Mouse (Mus musculus) midbrain, embryonic 15.5 days (tissue): ENCODE measurements around the gene Mrpl9. TPM values are rescaled to one million over a fixed set of nuclear protein-coding genes. Genes with fewer than 3 reads are reported as not detected.

Experiments used
- ATAC-seq: fragments of 200-750 bp; cut with Nextera tagmentation; replicated peaks from 2 replicates; pipeline ENCODE4 v1.8.0; 2017; ENCODE audit warnings: moderate TSS enrichment
- H3K27ac ChIP-seq: fragments of 300-500 bp; sonication (generic); 2 replicates; pipeline ENCODE4 v1.5.1; 2015; ENCODE audit warnings: mild to moderate bottlenecking, inconsistent platforms
- H3K27me3 ChIP-seq: fragments of 300-500 bp; sonication (generic); replicated peaks from 2 replicates; pipeline ENCODE4 v1.6.1; 2015; ENCODE audit warnings: inconsistent platforms
- H3K36me3 ChIP-seq: fragments of 300-500 bp; sonication (generic); replicated peaks from 2 replicates; pipeline ENCODE4 v1.6.1; 2015; ENCODE audit warnings: inconsistent platforms
- H3K4me1 ChIP-seq: fragments of 300-500 bp; sonication (generic); 2 replicates; pipeline ENCODE4 v1.6.1; 2015; ENCODE audit warnings: inconsistent platforms
- H3K4me2 ChIP-seq: fragments of 300-500 bp; sonication (generic); 2 replicates; pipeline ENCODE4 v1.6.1; 2015; ENCODE audit warnings: inconsistent platforms, mild to moderate bottlenecking, moderate library complexity
- H3K4me3 ChIP-seq: fragments of 300-500 bp; sonication (generic); 2 replicates; pipeline ENCODE4 v1.5.1; 2015; ENCODE audit warnings: mild to moderate bottlenecking, inconsistent platforms
- H3K9ac ChIP-seq: fragments of 300-500 bp; sonication (generic); 2 replicates; pipeline ENCODE4 v1.6.1; 2015; ENCODE audit warnings: mild to moderate bottlenecking, inconsistent platforms
- H3K9me3 ChIP-seq: fragments of 300-500 bp; sonication (generic); 2 replicates; pipeline ENCODE4 v1.6.1; 2016; ENCODE audit warnings: inconsistent platforms
- WGBS: fragments of 180-500 bp; shearing (Covaris S2); methylation state at CpG from one replicate; pipeline ENCODE4 v1.1.7; 2015; ENCODE audit warnings: mixed read lengths; 5-methylcytosine and 5-hydroxymethylcytosine counted together
- polyA plus RNA-seq: library from polyadenylated mRNA; unstranded; fragments of >200 nt; fragmentation: Nextera tagmentation; extraction: Ambion mirVana; gene quantifications from 2 replicates; pipeline ENCODE4 v1.2.1, GENCODE M21; 2015

Gene Mrpl9
- polyA plus RNA-seq, 1 experiment from 2014 or later, result 57.8 TPM

- H3K27ac ChIP-seq, result no peak overlapping the region
- ATAC-seq, result no peak
- no peaks in the 10 kb centered on the region for H3K9me3 ChIP-seq
- peaks cover 17% of the 10 kb centered on the region; the same call in 1 of the 2 replicates for H3K36me3 ChIP-seq
- no peak overlapping the region for H3K4me3 ChIP-seq
- no peak overlapping the region for H3K4me2 ChIP-seq
- no peaks in the 10 kb centered on the region for H3K27me3 ChIP-seq
- no peaks in the 10 kb centered on the region for H3K4me1 ChIP-seq
- WGBS, result 83% methylated on average over 2 of the region's 2 CpGs
- H3K9ac ChIP-seq, result no peak overlapping the region
Measured at GRCm38 (mm10) chr3:94430980-94431379, 12.1 kb upstream of the Mrpl9 start.

GRCm38 (mm10) chr3:94434305-94434704 is 8.8 kb upstream of the Mrpl9 start:
- no peaks in the 10 kb centered on the region for H3K4me1 ChIP-seq
- peaks cover 4% of the 10 kb centered on the region; the same call in 1 of the 2 replicates for H3K36me3 ChIP-seq
- no peak for ATAC-seq
- no peaks in the 10 kb centered on the region for H3K27me3 ChIP-seq
- H3K4me2 ChIP-seq, result no peak overlapping the region
- no peak overlapping the region for H3K27ac ChIP-seq
- 95% methylated on average over 2 of the region's 2 CpGs for WGBS
- H3K9me3 ChIP-seq, result no peaks in the 10 kb centered on the region
- no peak overlapping the region for H3K4me3 ChIP-seq
- no peak overlapping the region for H3K9ac ChIP-seq

DNA sequence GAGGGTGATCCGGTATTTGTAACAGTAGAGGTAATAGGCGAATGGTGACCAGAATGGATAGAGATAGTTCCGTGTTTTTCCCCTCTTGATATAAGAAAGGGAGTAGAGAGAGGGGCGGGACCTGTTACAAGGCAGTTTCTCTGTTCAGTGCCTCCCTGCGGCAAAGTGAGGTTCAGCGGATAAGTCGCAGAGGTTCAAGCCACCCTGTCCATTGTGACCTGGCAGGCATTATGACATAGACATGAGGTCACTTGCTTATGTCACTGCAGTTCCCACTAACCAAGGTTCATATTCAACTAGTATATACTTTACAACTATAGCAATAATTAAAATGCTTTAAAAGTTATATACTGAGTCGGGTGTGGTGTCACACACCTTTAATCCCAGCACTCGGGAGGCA is 6.7 kb upstream of the Mrpl9 start:
- Histone ChIP-seq H3K4me1 (no peaks in the 10 kb centered on the region), H3K27me3 (no peaks in the 10 kb centered on the region), H3K4me3 (no peak overlapping the region), H3K27ac (no peak overlapping the region), H3K9me3 (no peaks in the 10 kb centered on the region), H3K4me2 (no peak overlapping the region), H3K9ac (no peak overlapping the region), H3K36me3 (no peaks in the 10 kb centered on the region)
- no peak for ATAC-seq
- WGBS, result 84% methylated on average over 9 of the region's 9 CpGs

DNA sequence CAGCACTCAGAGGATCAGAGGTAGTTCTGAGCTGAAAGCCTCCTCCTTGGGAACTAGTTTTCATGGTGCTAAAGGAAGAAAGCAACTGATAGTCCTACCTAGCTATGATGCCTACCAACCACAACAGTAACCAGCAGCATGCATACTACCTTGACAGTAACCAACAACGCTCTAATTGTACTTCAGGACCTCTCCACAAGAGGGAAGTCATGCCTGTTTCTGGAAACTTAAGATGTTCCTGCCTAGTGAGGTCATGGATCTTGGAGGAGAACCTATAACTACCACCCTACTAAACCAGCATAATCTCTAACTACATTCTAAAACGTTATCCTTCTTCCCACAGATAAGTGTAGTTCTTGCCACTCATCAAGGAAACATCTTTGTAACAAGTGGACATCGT is 1.9 kb upstream of the Mrpl9 start:
- H3K36me3 ChIP-seq, result peaks cover 4% of the 10 kb centered on the region; the same call in 1 of the 2 replicates
- 42% methylated on average over 3 of the region's 3 CpGs for WGBS
- no peak overlapping the region for H3K4me2 ChIP-seq
- peaks cover 18% of the 10 kb centered on the region for H3K4me1 ChIP-seq
- no peak overlapping the region for H3K27ac ChIP-seq
- H3K4me3 ChIP-seq, result no peak overlapping the region
- H3K9me3 ChIP-seq, result no peaks in the 10 kb centered on the region
- ATAC-seq, result no peak
- no peaks in the 10 kb centered on the region for H3K27me3 ChIP-seq
- no peak overlapping the region for H3K9ac ChIP-seq

GRCm38 (mm10) chr3:94443597-94443964 is 463 bp downstream of the Mrpl9 start, which contains the start of gene Oaz3:
Oaz3 (minus strand) TSS chr3:94443915.
- WGBS, result 0% methylated on average over 24 of the region's 24 CpGs
- ATAC-seq, result peak; percentile 70
- Histone ChIP-seq H3K9me3 (no peaks in the 10 kb centered on the region), H3K36me3 (peaks cover 26% of the 10 kb centered on the region), H3K4me2 (peak within 1 kb of the TSS; percentile 85), H3K4me3 (peak within 1 kb of the TSS; percentile 87), H3K27ac (peak within 1 kb of the TSS; percentile 84), H3K9ac (peak within 1 kb of the TSS; percentile 92), H3K4me1 (peaks cover 18% of the 10 kb centered on the region), H3K27me3 (no peaks in the 10 kb centered on the region)

DNA sequence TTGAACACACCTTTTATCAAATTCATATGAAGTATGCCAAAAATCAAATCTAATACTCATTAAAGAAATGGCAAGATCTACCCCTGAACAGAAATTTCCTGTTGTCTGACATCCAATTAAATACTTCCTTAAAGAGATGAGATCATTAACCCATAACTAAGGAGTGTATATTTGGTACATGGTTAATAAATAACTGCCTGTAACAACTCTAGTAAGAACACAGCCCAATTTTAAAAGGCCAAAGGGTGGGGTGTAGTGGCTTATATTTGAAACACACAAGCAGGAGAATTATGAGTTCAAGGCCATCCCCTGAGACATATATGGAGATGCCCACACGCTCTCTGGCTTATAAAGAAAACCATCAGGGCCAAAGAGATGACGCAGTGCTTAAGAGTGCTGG is 6.3 kb downstream of the Mrpl9 start:
- Histone ChIP-seq H3K36me3 (peaks cover 28% of the 10 kb centered on the region), H3K4me3 (no peak overlapping the region), H3K9ac (no peak overlapping the region), H3K9me3 (no peaks in the 10 kb centered on the region), H3K4me2 (no peak overlapping the region), H3K4me1 (peaks cover 6% of the 10 kb centered on the region), H3K27me3 (no peaks in the 10 kb centered on the region), H3K27ac (no peak overlapping the region)
- no peak for ATAC-seq
- 94% methylated on average over 2 of the region's 2 CpGs for WGBS

DNA sequence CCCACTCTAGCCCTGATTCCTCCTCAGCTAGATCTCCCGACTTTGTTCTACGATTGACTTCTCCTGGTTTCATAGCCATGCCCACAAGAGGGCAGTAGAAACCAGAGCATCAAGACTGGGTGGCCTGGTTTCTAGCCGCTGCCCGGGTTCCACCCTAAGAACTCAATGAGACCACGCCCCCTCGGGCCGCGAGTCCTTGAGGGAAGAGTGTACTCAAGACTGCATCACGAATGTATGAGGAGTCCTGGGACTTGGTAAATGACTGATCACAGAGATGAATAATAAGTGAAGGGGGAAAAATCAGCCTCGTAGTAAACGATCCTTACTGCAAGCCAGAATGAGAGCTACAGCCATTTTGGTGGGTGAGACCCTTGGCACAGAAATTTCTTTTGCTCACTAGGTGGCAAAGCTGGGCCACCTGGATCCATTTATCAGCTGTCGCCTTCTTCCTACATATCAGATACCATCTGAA is 13.4 kb downstream of the Mrpl9 start:
- peak overlapping the region; percentile 60 for H3K27ac ChIP-seq
- peak overlapping the region; percentile 43 for H3K4me2 ChIP-seq
- no peaks in the 10 kb centered on the region for H3K36me3 ChIP-seq
- no peaks in the 10 kb centered on the region for H3K27me3 ChIP-seq
- peak overlapping the region; percentile 41 for H3K4me3 ChIP-seq
- H3K9ac ChIP-seq, result peak overlapping the region; percentile 29; the same call in 1 of the 2 replicates
- H3K9me3 ChIP-seq, result no peaks in the 10 kb centered on the region
- peaks cover 5% of the 10 kb centered on the region; the same call in 1 of the 2 replicates for H3K4me1 ChIP-seq
- peak; percentile 93 for ATAC-seq
- WGBS, result under 1% methylated on average over 12 of the region's 12 CpGs

- Histone ChIP-seq H3K4me3 (no peak overlapping the region), H3K9ac (no peak overlapping the region; the same call in 1 of the 2 replicates), H3K4me1 (peaks cover 5% of the 10 kb centered on the region; the same call in 1 of the 2 replicates), H3K27ac (peak overlapping the region; percentile 60), H3K4me2 (peak overlapping the region; percentile 43), H3K36me3 (no peaks in the 10 kb centered on the region), H3K27me3 (no peaks in the 10 kb centered on the region), H3K9me3 (no peaks in the 10 kb centered on the region)
- 72% methylated on average over 3 of the region's 3 CpGs for WGBS
- ATAC-seq, result peak; percentile 53; the same call in 1 of the 2 replicates
Measured at GRCm38 (mm10) chr3:94457055-94457454, 13.9 kb downstream of the Mrpl9 start.

- Histone ChIP-seq H3K4me2 (no peak overlapping the region), H3K27ac (no peak overlapping the region), H3K36me3 (no peaks in the 10 kb centered on the region), H3K4me1 (peaks cover 20% of the 10 kb centered on the region), H3K9me3 (no peaks in the 10 kb centered on the region), H3K9ac (no peak overlapping the region), H3K4me3 (no peak overlapping the region), H3K27me3 (no peaks in the 10 kb centered on the region)
- no peak for ATAC-seq
- 94% methylated on average over 2 of the region's 2 CpGs for WGBS
Measured at GRCm38 (mm10) chr3:94459834-94460233, 16.7 kb downstream of the Mrpl9 start.

DNA sequence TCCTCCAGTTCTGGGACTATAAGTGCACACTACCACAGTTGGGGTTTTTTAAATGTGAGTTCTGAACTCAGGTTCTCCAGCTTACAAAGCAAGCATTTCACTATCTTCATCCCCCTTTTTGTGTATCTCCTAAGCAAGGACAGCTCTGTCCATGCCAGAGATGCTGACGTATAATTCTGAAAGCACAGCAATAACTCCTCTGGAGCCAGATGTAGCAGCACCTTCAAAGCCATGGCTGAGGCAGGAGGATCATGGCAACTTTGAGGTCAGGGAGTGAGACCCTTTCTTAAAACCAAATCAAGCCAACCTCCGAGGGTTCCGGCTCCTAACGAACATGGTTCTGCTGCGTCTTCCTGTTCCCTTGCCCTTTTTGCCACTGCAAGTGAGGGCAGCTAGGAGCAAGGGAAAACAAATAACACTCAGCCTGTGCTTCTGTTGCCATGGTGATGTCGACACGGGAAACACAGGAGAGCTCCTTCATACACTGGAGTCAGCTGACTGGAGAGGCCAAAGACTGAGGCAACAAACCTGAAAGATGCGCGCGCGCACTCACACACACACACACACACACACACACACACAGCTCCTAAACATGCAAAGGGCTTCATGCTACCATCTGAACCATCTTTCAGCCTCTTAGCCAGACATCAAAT is 20.9 kb downstream of the Mrpl9 start:
- WGBS, result 25% methylated on average over 11 of the region's 11 CpGs
- peak; percentile 88 for ATAC-seq
- Histone ChIP-seq H3K4me3 (no peak overlapping the region), H3K9ac (no peak overlapping the region), H3K36me3 (no peaks in the 10 kb centered on the region), H3K9me3 (no peaks in the 10 kb centered on the region), H3K27me3 (no peaks in the 10 kb centered on the region), H3K27ac (peak overlapping the region; percentile 87), H3K4me1 (peaks cover 29% of the 10 kb centered on the region), H3K4me2 (no peak overlapping the region)

DNA sequence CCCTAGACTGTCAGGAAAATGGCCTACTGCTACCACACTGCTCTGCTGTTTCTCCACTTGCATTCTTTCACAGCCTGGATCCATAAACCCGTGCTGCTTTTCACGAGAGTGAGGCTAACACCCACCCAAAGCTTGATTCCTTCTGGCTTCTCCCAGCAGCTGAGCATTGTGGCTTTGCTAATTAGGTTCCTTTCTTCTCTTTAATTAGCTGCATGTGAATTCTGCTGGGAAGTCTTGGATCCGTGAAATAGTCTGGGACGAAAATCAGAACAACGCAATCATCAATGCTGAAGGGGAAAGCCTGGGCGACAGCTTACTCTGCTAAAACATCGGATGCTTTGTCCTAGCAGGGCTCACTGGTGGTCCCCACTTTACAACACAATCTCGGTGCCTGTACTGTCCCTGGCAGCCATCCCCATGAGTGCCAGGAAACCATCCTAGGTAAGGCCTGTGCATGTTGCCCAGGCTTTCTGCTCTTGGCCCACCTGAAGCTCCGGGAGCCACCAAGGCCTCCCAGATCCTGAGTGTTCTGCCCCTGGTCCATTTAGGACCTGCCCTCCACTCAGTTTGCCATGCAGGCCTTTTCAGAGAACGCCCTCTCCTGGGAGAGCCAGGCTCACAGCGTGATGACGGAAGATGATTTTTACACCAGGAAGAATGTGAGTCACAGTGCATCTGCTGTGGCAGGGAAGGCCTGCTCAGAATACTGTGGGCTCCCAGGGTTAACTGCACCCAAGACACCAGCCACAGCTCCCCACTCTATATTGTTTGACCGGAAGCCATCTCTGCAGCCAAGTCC is 22.7 kb downstream of the Mrpl9 start:
- H3K27ac ChIP-seq, result peak overlapping the region; percentile 87
- H3K9ac ChIP-seq, result 0 out of 2 replicates have a peak overlapping the region, but pooled peaks have one; percentile 25
- no peak overlapping the region for H3K4me2 ChIP-seq
- 42% methylated on average over 13 of the region's 13 CpGs for WGBS
- H3K4me1 ChIP-seq, result peaks cover 29% of the 10 kb centered on the region
- H3K27me3 ChIP-seq, result no peaks in the 10 kb centered on the region
- no peak overlapping the region for H3K4me3 ChIP-seq
- H3K36me3 ChIP-seq, result no peaks in the 10 kb centered on the region
- H3K9me3 ChIP-seq, result no peaks in the 10 kb centered on the region
- peak; percentile 66 for ATAC-seq

DNA sequence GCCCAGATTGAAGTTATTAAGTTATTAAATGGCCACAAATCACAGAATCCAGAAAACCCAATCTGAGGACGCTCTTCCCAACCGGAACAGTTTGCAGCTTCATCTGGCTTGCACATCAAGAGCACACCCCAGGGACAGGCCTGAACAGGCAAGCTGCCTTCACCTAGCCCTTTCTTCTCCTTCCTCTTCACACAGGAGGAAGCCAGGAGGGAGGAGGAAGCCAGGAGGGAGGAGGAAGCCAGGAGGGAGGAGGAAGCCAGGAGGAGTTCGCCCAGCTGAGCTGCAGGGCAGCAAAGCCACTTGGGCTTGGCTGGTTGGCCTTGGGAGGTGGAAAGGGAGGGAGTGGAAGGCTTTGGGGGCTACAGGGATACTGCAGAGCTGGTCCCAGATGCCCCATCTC is 25.8 kb downstream of the Mrpl9 start:
- Histone ChIP-seq H3K4me3 (no peak overlapping the region), H3K9me3 (no peaks in the 10 kb centered on the region), H3K9ac (no peak overlapping the region), H3K36me3 (no peaks in the 10 kb centered on the region), H3K27ac (no peak overlapping the region), H3K27me3 (no peaks in the 10 kb centered on the region), H3K4me2 (no peak overlapping the region), H3K4me1 (peaks cover 40% of the 10 kb centered on the region)
- ATAC-seq, result no peak
- WGBS, result 49% methylated on average over 3 of the region's 3 CpGs
